Mouse (Mus musculus) megakaryocyte progenitor cell, adult 5-6 weeks (primary cell): Measurements from ENCODE around the gene Gabpb1. TPM values are rescaled to one million over a fixed set of nuclear protein-coding genes. Genes with fewer than 3 reads are reported as not detected.

Experiments
- ATAC-seq: replicated peaks from 2 replicates; pipeline ENCODE4 v1.8.0; 2016; ENCODE audit warnings: mild to moderate bottlenecking, moderate TSS enrichment, inconsistent platforms; ENCODE audit not compliant: poor library complexity
- total RNA-seq, 2 experiments: library from RNA; stranded (forward) in 1 of 2; stranded (reverse) in 1 of 2; fragments of 157-497, 149-512 nt in 1 of 2; fragments of 200-1000 nt in 1 of 2; gene quantifications; 2 replicates each; pipeline versions ENCODE4 v1.2.3 to v1.2.4; 2015 to 2017

Gabpb1 gene
- total RNA-seq, 2 experiments from 2014 or later, result 26.8 to 57.2 TPM

GRCm38 (mm10) chr2:126596347-126597072 lies 79.6 kb downstream of the Gabpb1 start:
- no peak for ATAC-seq

GRCm38 (mm10) chr2:126593831-126594610 lies 82.1 kb downstream of the Gabpb1 start:
- peak; percentile 96 for ATAC-seq

DNA sequence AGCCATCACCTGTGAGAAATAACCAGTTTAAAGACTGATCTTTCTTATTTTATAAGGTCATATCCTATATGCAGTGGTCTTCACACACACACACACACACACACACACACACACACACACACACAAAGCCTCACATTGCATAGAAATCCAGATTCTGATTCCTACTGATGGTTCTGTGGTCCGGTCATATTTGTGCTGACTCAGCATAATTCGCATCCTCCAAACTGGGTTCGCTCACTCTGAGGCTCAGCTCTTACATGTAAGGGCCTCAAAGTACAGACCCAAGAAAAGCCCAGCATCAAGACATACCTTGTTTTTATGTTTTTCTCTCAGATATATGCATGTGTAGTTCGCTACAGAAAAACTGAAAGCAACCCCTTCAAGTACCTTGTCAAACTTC lies 84.8 kb downstream of the Gabpb1 start:
- no peak for ATAC-seq

DNA sequence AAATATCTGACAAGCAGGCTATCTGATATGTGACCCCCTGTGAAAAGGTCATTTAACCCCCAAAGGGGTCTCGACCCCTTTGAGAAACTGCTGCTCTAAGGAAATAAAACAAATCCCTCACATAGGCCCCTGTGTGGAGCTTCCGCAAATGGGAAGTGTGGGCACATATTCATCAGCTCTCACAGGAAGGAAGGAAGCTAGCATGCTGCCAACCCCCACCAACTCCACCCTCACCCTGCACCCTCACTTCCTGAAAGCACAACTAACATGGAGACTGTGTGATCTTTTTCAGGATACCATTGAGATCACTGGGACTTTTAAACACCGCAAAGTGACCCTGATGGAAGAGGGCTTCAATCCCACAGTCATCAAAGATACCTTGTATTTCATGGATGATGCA lies 88.7 kb downstream of the Gabpb1 start:
- ATAC-seq, result peak; percentile 87

DNA sequence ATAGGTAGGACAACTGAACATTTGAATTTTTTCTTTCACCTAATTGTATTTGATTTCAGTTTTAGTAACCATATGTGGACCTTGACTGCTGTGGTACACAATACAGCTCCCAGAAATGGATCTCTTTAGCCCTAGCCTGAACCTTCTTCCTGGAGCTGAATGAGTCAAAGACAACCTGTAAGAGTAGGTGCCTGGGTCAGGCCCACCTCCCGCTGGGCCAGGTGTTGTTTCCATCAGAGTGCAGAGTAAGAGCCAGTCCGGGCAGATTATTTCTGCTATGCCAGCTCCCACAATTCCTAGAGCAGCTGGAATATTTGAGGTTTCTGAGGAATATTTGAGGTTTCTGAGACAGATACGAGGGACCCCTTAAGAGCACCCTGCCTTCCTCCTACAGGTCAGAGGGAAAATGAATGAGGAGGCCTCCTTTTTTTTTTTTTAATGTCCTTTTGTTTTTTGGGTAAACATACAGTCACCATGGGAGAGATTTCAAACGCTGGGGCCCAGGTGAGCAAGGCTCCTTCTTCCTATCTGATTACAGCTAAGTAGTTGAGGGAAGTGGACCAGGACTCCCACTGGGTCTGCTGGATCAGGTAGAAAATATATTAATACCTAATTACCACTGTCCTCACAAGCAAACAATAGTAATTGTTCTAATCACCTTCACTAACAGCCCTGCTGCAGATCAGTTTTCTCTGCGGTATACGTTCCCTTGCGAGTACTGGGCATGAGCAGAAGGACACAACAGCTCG lies 91.3 kb downstream of the Gabpb1 start:
- no peak for ATAC-seq

GRCm38 (mm10) chr2:126583960-126584359 lies 92.2 kb downstream of the Gabpb1 start:
- peak; percentile 45 for ATAC-seq

- no peak for ATAC-seq
Observed at GRCm38 (mm10) chr2:126579282-126579681, 96.9 kb downstream of the Gabpb1 start.

Other genes with a start within 250 kb of the Gabpb1 start
- 276 and 297 TPM in 2 replicates for gene Atp8b4, start 175.7 kb downstream of the Gabpb1 start, total RNA-seq (2015)
- 305 and 319 TPM in 2 replicates for gene Atp8b4, start 175.7 kb downstream of the Gabpb1 start, total RNA-seq (2017)
- 0.10 TPM in 1 of 2 replicates, not detected in the other for gene Slc27a2, start 123.9 kb downstream of the Gabpb1 start, total RNA-seq (2015)
- gene Slc27a2, start 123.9 kb downstream of the Gabpb1 start, total RNA-seq (2017), result 0.04 and 0.54 TPM in 2 replicates
- 51.3 and 54.1 TPM in 2 replicates for gene Hdc, start 57.0 kb downstream of the Gabpb1 start, total RNA-seq (2015)
- gene Hdc, start 57.0 kb downstream of the Gabpb1 start, total RNA-seq (2017), result 90.2 and 102 TPM in 2 replicates
- gene Usp8, start 31.0 kb upstream of the Gabpb1 start, total RNA-seq (2015), result 48.5 and 52.0 TPM in 2 replicates
- gene Usp8, start 31.0 kb upstream of the Gabpb1 start, total RNA-seq (2017), result 52.0 and 62.6 TPM in 2 replicates
- gene Usp50, start 107.1 kb upstream of the Gabpb1 start, total RNA-seq (2015), result 0.24 and 0.54 TPM in 2 replicates
- gene Usp50, start 107.1 kb upstream of the Gabpb1 start, total RNA-seq (2017), result 0.12 and 0.14 TPM in 2 replicates
- 85.5 and 90.1 TPM in 2 replicates for gene Trpm7, start 199.9 kb upstream of the Gabpb1 start, total RNA-seq (2015)
- 92.7 and 118 TPM in 2 replicates for gene Trpm7, start 199.9 kb upstream of the Gabpb1 start, total RNA-seq (2017)